Mouse (Mus musculus): Measurements from ENCODE around the gene Sh3pxd2a.

GRCm38 (mm10) chr19:47450261-47451137, 13.7 kb downstream of the Sh3pxd2a start:
- TF ChIP-seq ZKSCAN1 (IDR thresholded peaks at IDR 0.05; ENCODE audit: borderline replicate concordance, low read depth, low read length) (no peak), CTCF (conservative IDR thresholded peaks at IDR 0.05 in 1 of 2, IDR thresholded peaks at IDR 0.05 in 1 of 2; ENCODE audit: low read depth in 2 of 2, low read length in 2 of 2) (no peak), TBP (conservative IDR thresholded peaks at IDR 0.05; ENCODE audit: low read depth, low read length) (0 out of 2 replicates have a peak, but pooled peaks have one; percentile 22), ZC3H11A (IDR thresholded peaks at IDR 0.05; ENCODE audit: low read depth, low read length) (no peak), NELFE (IDR thresholded peaks at IDR 0.05; ENCODE audit: low read depth, low read length) (no peak), POLR2A (IDR thresholded peaks at IDR 0.05; ENCODE audit: low read depth, low read length) (no peak), PAX5 (IDR thresholded peaks at IDR 0.05; ENCODE audit: low read length) (no peak), POLR2AphosphoS2 (IDR thresholded peaks at IDR 0.05; ENCODE audit: low read depth, low read length) (no peak)

All from CH12.LX (cell line).